Mouse (Mus musculus) liver, embryonic 18 days (tissue): ENCODE measurements around the gene F8a. TPM values are rescaled to one million over a fixed set of nuclear protein-coding genes. Genes with fewer than 3 reads are reported as not detected.

ENCODE experiments used
- polyA plus RNA-seq: library from polyadenylated mRNA; depleted of rRNA; stranded (reverse); fragments of >200 nt; gene quantifications from 2 replicates; pipeline ENCODE4 v1.2.3, GENCODE M21; 2012; rRNA removed

The F8a gene
- 2.0 and 2.2 TPM in 2 replicates for polyA plus RNA-seq

DNA sequence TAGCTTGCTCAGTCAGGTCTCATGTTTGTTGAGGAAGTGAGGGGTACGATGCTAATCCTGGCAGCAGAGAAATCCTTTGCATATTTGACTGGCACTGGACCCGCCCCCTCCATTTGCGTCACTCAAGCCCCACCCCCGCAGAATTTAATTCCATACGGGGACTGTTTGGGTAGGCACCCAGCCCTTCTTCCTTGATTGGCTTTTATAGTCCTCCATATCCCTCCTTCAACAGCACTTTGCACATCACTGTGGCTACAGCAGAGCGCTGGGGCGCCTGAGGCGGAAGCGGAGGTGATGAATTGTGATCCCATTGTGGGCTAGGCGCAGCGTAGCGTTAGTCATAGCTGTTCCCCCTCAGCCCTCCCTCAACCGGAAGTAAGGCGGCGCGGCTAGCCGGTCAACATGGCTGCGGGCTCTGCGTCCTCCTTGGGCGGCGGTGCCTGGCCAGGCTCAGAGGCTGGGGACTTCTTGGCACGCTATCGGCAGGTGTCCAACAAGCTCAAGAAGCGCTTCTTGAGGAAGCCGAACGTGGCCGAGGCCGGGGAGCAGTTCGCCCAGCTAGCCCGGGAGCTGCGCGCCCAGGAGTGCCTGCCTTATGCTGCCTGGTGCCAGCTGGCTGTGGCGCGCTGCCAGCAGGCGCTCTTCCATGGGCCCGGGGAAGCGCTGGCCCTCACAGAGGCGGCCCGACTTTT lies at the start of gene F8a:
Gene F8a, plus strand, starts transcription at position 378 of the 692 bp plus-strand sequence.

DNA sequence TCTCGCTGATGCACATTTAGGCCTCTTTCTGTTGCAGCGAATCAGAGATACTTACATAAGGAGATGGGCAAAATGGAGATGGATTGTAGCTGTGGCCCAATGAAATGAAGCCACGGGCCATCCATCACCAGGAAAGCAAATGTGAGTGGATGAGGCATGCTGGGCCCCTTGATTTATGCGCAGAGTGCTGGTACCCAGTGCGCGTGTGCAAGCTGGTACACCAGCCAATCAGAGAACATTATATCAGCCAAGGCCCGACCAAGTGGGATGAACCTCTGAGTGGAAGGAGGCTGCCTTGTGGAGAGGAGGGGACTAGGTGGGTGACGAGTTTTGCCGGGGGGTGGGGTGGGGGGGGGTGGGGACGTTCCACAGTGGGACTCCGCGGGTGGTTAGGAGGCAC lies 36.2 kb upstream of the F8a start, which contains the start of gene Xlr3b:
Gene Xlr3b, plus strand, starts transcription at position 274 of the 400 bp plus-strand sequence.

DNA sequence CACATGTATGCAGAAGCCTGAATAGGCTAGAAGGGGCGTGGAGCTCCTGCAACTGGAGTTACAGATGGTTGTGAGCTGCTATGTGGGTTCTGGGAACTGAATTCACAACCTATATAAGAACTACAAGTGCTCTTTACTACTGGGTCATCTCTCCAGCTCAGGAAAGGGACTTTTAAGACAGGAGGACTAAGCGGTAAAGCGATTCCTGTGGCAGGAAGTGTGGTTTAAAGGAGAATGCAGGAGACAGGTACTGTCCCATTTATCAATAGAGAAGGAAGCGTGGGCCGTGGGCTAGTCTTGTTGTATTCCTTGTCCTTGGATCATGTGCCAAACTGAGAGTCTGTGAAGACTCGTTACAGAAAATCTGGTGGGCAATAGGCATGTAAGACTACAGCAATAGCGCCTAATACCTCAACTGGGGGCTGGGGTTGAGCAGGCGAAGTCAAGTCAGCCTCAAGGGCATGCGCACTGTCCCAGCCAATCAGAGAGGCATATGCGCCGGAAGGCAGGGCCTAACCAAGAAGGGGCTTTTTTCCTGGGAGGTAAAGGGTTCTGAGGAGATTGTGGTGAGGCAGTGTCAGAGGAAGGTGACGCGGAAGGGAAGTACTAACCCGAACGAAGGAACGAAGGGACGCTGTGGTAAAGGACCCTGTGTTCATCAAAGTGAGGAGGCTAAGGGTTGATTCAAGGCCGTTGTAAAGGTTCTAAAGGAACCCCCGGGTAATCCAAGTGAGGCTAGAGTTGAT lies 14.1 kb upstream of the F8a start, which contains the start of gene Xlr4b:
Gene Xlr4b, plus strand, starts transcription at position 515 of the 746 bp plus-strand sequence.

DNA sequence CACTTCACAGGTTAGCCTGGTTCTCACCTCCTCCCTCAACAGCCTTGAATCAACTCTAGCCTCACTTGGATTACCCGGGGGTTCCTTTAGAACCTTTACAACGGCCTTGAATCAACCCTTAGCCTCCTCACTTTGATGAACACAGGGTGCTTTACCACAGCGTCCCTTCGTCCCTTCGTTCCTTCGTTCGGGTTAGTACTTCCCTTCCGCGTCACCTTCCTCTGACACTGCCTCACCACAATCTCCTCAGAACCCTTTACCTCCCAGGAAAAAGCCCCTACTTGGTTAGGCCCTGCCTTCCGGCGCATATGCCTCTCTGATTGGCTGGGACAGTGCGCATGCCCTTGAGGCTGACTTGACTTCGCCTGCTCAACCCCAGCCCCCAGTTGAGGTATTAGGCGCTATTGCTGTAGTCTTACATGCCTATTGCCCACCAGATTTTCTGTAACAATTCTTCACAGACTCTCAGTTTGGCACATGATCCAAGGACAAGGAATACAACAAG lies 14.8 kb downstream of the F8a start, which contains the start of gene Xlr4c:
Gene Xlr4c, minus strand, starts transcription at position 310 of the 505 bp plus-strand sequence.

DNA sequence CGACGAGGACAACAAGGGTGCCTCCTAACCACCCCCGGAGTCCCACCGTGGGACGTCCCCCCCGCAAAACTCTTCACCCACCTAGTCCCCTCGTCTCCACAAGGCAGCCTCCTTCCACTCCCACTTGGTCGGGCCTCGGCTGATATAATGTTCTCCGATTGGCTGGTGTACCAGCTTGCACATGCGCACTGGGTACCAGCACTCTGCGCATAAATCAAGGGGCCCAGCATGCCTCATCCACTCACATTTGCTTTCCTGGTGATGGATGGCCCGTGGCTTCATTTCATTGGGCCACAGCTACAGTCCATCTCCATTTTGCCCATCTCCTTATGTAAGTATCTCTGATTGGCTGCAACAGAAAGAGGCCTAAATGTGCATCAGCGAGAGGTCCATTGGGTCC lies 37.2 kb downstream of the F8a start, which contains the start of gene Xlr3c:
Gene Xlr3c, minus strand, starts transcription at position 121 of the 400 bp plus-strand sequence.

Other genes starting within 250 kb of the F8a start
- 0.42 and 0.50 TPM in 2 replicates for gene Zfp185, start 241.0 kb upstream of the F8a start, polyA plus RNA-seq
- 0.23 TPM in 1 of 2 replicates, not detected in the other for gene Pnma5, start 191.2 kb upstream of the F8a start, polyA plus RNA-seq
- gene Pnma3, start 163.5 kb upstream of the F8a start, polyA plus RNA-seq: not detected in 2 replicates
- gene Xlr4a, start 145.8 kb upstream of the F8a start, polyA plus RNA-seq: 1.2 and 5.0 TPM in 2 replicates
- 7.3 and 9.4 TPM in 2 replicates for gene Xlr3a, start 131.2 kb upstream of the F8a start, polyA plus RNA-seq
- gene Gm14685, start 111.2 kb upstream of the F8a start, polyA plus RNA-seq: 0.30 and 0.37 TPM in 2 replicates
- gene Xlr5b, start 79.5 kb upstream of the F8a start, polyA plus RNA-seq: 0.12 TPM in 1 of 2 replicates, not detected in the other
- 0.19 and 0.50 TPM in 2 replicates for gene DXBay18, start 78.8 kb upstream of the F8a start, polyA plus RNA-seq
- gene Spin2d, start 51.3 kb upstream of the F8a start, polyA plus RNA-seq: not detected in 2 replicates
- gene Xlr3b, start 36.1 kb upstream of the F8a start, polyA plus RNA-seq: 6.0 and 6.9 TPM in 2 replicates
- gene Xlr4b, start 14.0 kb upstream of the F8a start, polyA plus RNA-seq: 0.87 and 3.3 TPM in 2 replicates
- gene Xlr4c, start 14.8 kb downstream of the F8a start, polyA plus RNA-seq: 0.19 and 0.41 TPM in 2 replicates
- not detected in 2 replicates for gene Xlr3c, start 37.1 kb downstream of the F8a start, polyA plus RNA-seq
- 0.13 and 0.38 TPM in 2 replicates for gene Xlr5a, start 64.7 kb downstream of the F8a start, polyA plus RNA-seq
- not detected in 2 replicates for gene Xlr5c, start 64.7 kb downstream of the F8a start, polyA plus RNA-seq
- gene Gm45015, start 108.5 kb downstream of the F8a start, polyA plus RNA-seq: not detected in 2 replicates
- 5.3 and 6.1 TPM in 2 replicates for gene Zfp275, start 114.3 kb downstream of the F8a start, polyA plus RNA-seq
- gene Gm18336, start 170.4 kb downstream of the F8a start, polyA plus RNA-seq: not detected in 2 replicates
- 0.01 TPM in 2 replicates for gene Zfp92, start 182.8 kb downstream of the F8a start, polyA plus RNA-seq
- not detected in 2 replicates for gene Trex2, start 207.1 kb downstream of the F8a start, polyA plus RNA-seq
- 19.4 and 21.1 TPM in 2 replicates for gene Haus7, start 230.8 kb downstream of the F8a start, polyA plus RNA-seq